Mouse (Mus musculus): ENCODE results near the gene Prr29. TPM values are rescaled to one million over a fixed set of nuclear protein-coding genes. Genes with fewer than 3 reads are reported as not detected.

Prr29 gene
- polyA plus RNA-seq, 1 experiment from 2014 or later, result 0.41 TPM

- Histone ChIP-seq H3K9me3 (ENCODE audit: control insufficient read depth, low read length) (no peaks in the 10 kb centered on the region), H3K27ac (replicated peaks) (no peak overlapping the region), H3K4me1 (replicated peaks; ENCODE audit: control insufficient read depth, insufficient read depth) (no peaks in the 10 kb centered on the region), H3K4me3 (ENCODE audit: low read depth, low read length) (no peak overlapping the region), H3K9ac (ENCODE audit: low read length) (no peak overlapping the region), H3K36me3 (ENCODE audit: control insufficient read depth, insufficient read depth, low read length) (no peaks in the 10 kb centered on the region), H3K4me2 (replicated peaks; ENCODE audit: low read depth) (no peak overlapping the region), H3K27me3 (ENCODE audit: control insufficient read depth, insufficient read depth, low read length) (no peaks in the 10 kb centered on the region)
- TF ChIP-seq EP300 (optimal IDR thresholded peaks at IDR 0.05) (no peak), CTCF (IDR thresholded peaks at IDR 0.05; ENCODE audit: low read depth) (no peak)
- ATAC-seq (ENCODE audit: low FRiP score, low TSS enrichment) (no peak), DNase-seq (ENCODE audit: low spot score) (no peak)
- whole genome bisulfite sequencing, result 55% methylated on average over 19 of the region's 19 CpGs
Observed at GRCm38 (mm10) chr11:106355382-106356128, 9.7 kb upstream of the Prr29 start.

GRCm38 (mm10) chr11:106359350-106359749, 5.9 kb upstream of the Prr29 start:
- H3K4me3 ChIP-seq (ENCODE audit: low read depth, low read length), result no peak overlapping the region
- ATAC-seq (ENCODE audit: low FRiP score, low TSS enrichment) (no peak), DNase-seq (ENCODE audit: low spot score) (no peak)
- WGBS, result 25% methylated on average over 5 of the region's 5 CpGs
- H3K36me3 ChIP-seq (ENCODE audit: control insufficient read depth, insufficient read depth, low read length), result no peaks in the 10 kb centered on the region
- H3K9me3 ChIP-seq (ENCODE audit: control insufficient read depth, low read length), result no peaks in the 10 kb centered on the region
- H3K4me1 ChIP-seq (replicated peaks; ENCODE audit: control insufficient read depth, insufficient read depth), result no peaks in the 10 kb centered on the region
- no peak overlapping the region for H3K27ac ChIP-seq (replicated peaks)
- no peak overlapping the region for H3K9ac ChIP-seq (ENCODE audit: low read length)
- no peak overlapping the region for H3K4me2 ChIP-seq (replicated peaks; ENCODE audit: low read depth)
- H3K27me3 ChIP-seq (ENCODE audit: control insufficient read depth, insufficient read depth, low read length), result no peaks in the 10 kb centered on the region
- TF ChIP-seq EP300 (optimal IDR thresholded peaks at IDR 0.05), result no peak
- peak; percentile 52 for TF ChIP-seq CTCF (IDR thresholded peaks at IDR 0.05; ENCODE audit: low read depth)

- H3K4me1 ChIP-seq (replicated peaks; ENCODE audit: control insufficient read depth, insufficient read depth), result no peaks in the 10 kb centered on the region; the same call in 1 of the 2 replicates
- DNase-seq (ENCODE audit: low spot score) (no peak), ATAC-seq (ENCODE audit: low FRiP score, low TSS enrichment) (no peak; the same call in 1 of the 2 replicates)
- no peak overlapping the region for H3K27ac ChIP-seq (replicated peaks)
- no peaks in the 10 kb centered on the region for H3K9me3 ChIP-seq (ENCODE audit: control insufficient read depth, low read length)
- H3K27me3 ChIP-seq (ENCODE audit: control insufficient read depth, insufficient read depth, low read length), result no peaks in the 10 kb centered on the region
- H3K9ac ChIP-seq (ENCODE audit: low read length), result peak overlapping the region; percentile 18; the same call in 1 of the 2 replicates
- 13% methylated on average over 11 of the region's 11 CpGs for WGBS
- TF ChIP-seq CTCF (IDR thresholded peaks at IDR 0.05; ENCODE audit: low read depth) (no peak), EP300 (optimal IDR thresholded peaks at IDR 0.05) (no peak)
- no peaks in the 10 kb centered on the region for H3K36me3 ChIP-seq (ENCODE audit: control insufficient read depth, insufficient read depth, low read length)
- H3K4me2 ChIP-seq (replicated peaks; ENCODE audit: low read depth), result peak overlapping the region; percentile 20; the same call in 1 of the 2 replicates
- no peak overlapping the region for H3K4me3 ChIP-seq (ENCODE audit: low read depth, low read length)
Observed at GRCm38 (mm10) chr11:106364712-106365111, 560 bp upstream of the Prr29 start.

GRCm38 (mm10) chr11:106366316-106366715, 1.0 kb downstream of the Prr29 start:
- no peaks in the 10 kb centered on the region; the same call in 1 of the 2 replicates for H3K4me1 ChIP-seq (replicated peaks; ENCODE audit: control insufficient read depth, insufficient read depth)
- peak; percentile 43; the same call in 1 of the 2 replicates for ATAC-seq (ENCODE audit: low FRiP score, low TSS enrichment)
- H3K9me3 ChIP-seq (ENCODE audit: control insufficient read depth, low read length), result no peaks in the 10 kb centered on the region
- H3K9ac ChIP-seq (ENCODE audit: low read length), result no peak overlapping the region
- no peak overlapping the region for H3K4me3 ChIP-seq (ENCODE audit: low read depth, low read length)
- WGBS, result 5% methylated on average over 3 of the region's 3 CpGs
- H3K27me3 ChIP-seq (ENCODE audit: control insufficient read depth, insufficient read depth, low read length), result no peaks in the 10 kb centered on the region
- DNase-seq (ENCODE audit: low spot score), result peak; percentile 76
- TF ChIP-seq CTCF (IDR thresholded peaks at IDR 0.05; ENCODE audit: low read depth) (peak; percentile 92), EP300 (optimal IDR thresholded peaks at IDR 0.05) (no peak)
- no peak overlapping the region for H3K4me2 ChIP-seq (replicated peaks; ENCODE audit: low read depth)
- no peak overlapping the region for H3K27ac ChIP-seq (replicated peaks)
- H3K36me3 ChIP-seq (ENCODE audit: control insufficient read depth, insufficient read depth, low read length), result no peaks in the 10 kb centered on the region

GRCm38 (mm10) chr11:106373998-106374397, 8.7 kb downstream of the Prr29 start:
- no peaks in the 10 kb centered on the region for H3K9me3 ChIP-seq (ENCODE audit: control insufficient read depth, low read length)
- no peak overlapping the region for H3K4me2 ChIP-seq (replicated peaks; ENCODE audit: low read depth)
- TF ChIP-seq CTCF (IDR thresholded peaks at IDR 0.05; ENCODE audit: low read depth), result no peak
- TF ChIP-seq EP300 (optimal IDR thresholded peaks at IDR 0.05), result no peak
- H3K27me3 ChIP-seq (ENCODE audit: control insufficient read depth, insufficient read depth, low read length), result no peaks in the 10 kb centered on the region
- no peaks in the 10 kb centered on the region; the same call in 1 of the 2 replicates for H3K4me1 ChIP-seq (replicated peaks; ENCODE audit: control insufficient read depth, insufficient read depth)
- no peak overlapping the region for H3K4me3 ChIP-seq (ENCODE audit: low read depth, low read length)
- 48% methylated on average over 11 of the region's 11 CpGs for WGBS
- 0 out of 2 replicates have a peak overlapping the region, but pooled peaks have one; percentile 41 for H3K9ac ChIP-seq (ENCODE audit: low read length)
- DNase-seq (ENCODE audit: low spot score), result no peak
- H3K36me3 ChIP-seq (ENCODE audit: control insufficient read depth, insufficient read depth, low read length), result no peaks in the 10 kb centered on the region
- H3K27ac ChIP-seq (replicated peaks), result 0 out of 2 replicates have a peak overlapping the region, but pooled peaks have one; percentile 8
- no peak for ATAC-seq (ENCODE audit: low FRiP score, low TSS enrichment)

GRCm38 (mm10) chr11:106374559-106374958, 9.3 kb downstream of the Prr29 start:
- WGBS, result 26% methylated on average over 9 of the region's 9 CpGs
- Histone ChIP-seq H3K27ac (replicated peaks) (0 out of 2 replicates have a peak overlapping the region, but pooled peaks have one; percentile 8), H3K36me3 (ENCODE audit: control insufficient read depth, insufficient read depth, low read length) (no peaks in the 10 kb centered on the region), H3K9ac (ENCODE audit: low read length) (peak overlapping the region; percentile 41), H3K4me3 (ENCODE audit: low read depth, low read length) (no peak overlapping the region), H3K27me3 (ENCODE audit: control insufficient read depth, insufficient read depth, low read length) (no peaks in the 10 kb centered on the region), H3K9me3 (ENCODE audit: control insufficient read depth, low read length) (no peaks in the 10 kb centered on the region), H3K4me2 (replicated peaks; ENCODE audit: low read depth) (peak overlapping the region; percentile 25), H3K4me1 (replicated peaks; ENCODE audit: control insufficient read depth, insufficient read depth) (no peaks in the 10 kb centered on the region; the same call in 1 of the 2 replicates)
- peak; percentile 75 for ATAC-seq (ENCODE audit: low FRiP score, low TSS enrichment)
- peak; percentile 72 for DNase-seq (ENCODE audit: low spot score)
- TF ChIP-seq CTCF (IDR thresholded peaks at IDR 0.05; ENCODE audit: low read depth) (no peak), EP300 (optimal IDR thresholded peaks at IDR 0.05) (no peak)

All from stomach, postnatal 0 days (tissue).